Comparison of ENCODE assay signal across 24 mouse cellular contexts in genomic region chr13:41601056-41601455, GRCm38 (mm10). TPM values are rescaled to one million over a fixed set of nuclear protein-coding genes. Genes with fewer than 3 reads are reported as not detected.
A peak's percentile ranks its signal among the peaks of the same experiment; 100 is the strongest.
DNase-seq lines count a peak whose midpoint lies in the region; ATAC-seq and TF ChIP-seq lines count a peak whose summit lies in the region.
"Had no signal": no experiment of that assay in that cellular context is flagged by ENCODE, and none has a peak within 500 bp of the region (broad histone marks: within the 10 kb centered on the region; RNA-seq: fewer than 3 reads in every experiment).

No protein-coding gene starts in this region.

- peak overlapping the region; percentile 59; the same call in 1 of the 2 replicates for H3K27ac ChIP-seq in bone marrow, adult 2 months (ENCODE audit: control insufficient read depth, insufficient read depth, low read depth, low read length, poor library complexity)
- peak overlapping the region; percentile 78 for H3K27ac ChIP-seq in macrophage
- no peak overlapping the region for H3K27ac ChIP-seq in intestine, embryonic 15.5 days
- H3K27ac ChIP-seq: forebrain, embryonic 13.5 days; heart, adult 2 months; hindbrain, embryonic 14.5 days; layer of hippocampus, adult 2 months; limb, embryonic 13.5 days; liver, embryonic 13.5 days; lung, embryonic 15.5 days had no signal

- H3K9me3 ChIP-seq in intestine, embryonic 15.5 days, result no peaks in the 10 kb centered on the region
- H3K9me3 ChIP-seq: forebrain, embryonic 13.5 days; heart, embryonic 12.5 days; limb, embryonic 13.5 days; liver, embryonic 13.5 days; lung, embryonic 15.5 days had no signal

- no peaks in the 10 kb centered on the region for H3K79me2 ChIP-seq in macrophage (ENCODE audit: inconsistent target)

- 27% methylated on average over 3 of the region's 3 CpGs for WGBS in bone marrow, adult 2 months
- WGBS in macrophage (ENCODE audit: missing documents), result 31% methylated on average over 3 of the region's 3 CpGs
- WGBS in intestine, embryonic 15.5 days, result 90% methylated on average over 3 of the region's 3 CpGs

- H3K9ac ChIP-seq in intestine, embryonic 15.5 days, result no peak overlapping the region
- H3K9ac ChIP-seq: forebrain, embryonic 13.5 days; heart, embryonic 12.5 days; hindbrain, embryonic 14.5 days; limb, embryonic 13.5 days; liver, embryonic 13.5 days; lung, embryonic 15.5 days had no signal

- peaks cover 2% of the 10 kb centered on the region; the same call in 1 of the 2 replicates for H3K4me1 ChIP-seq in bone marrow, adult 2 months (ENCODE audit: control insufficient read depth, insufficient read depth, low read length)
- H3K4me1 ChIP-seq in intestine, embryonic 15.5 days (replicated peaks), result no peaks in the 10 kb centered on the region
- H3K4me1 ChIP-seq: forebrain, embryonic 13.5 days had no signal

- H3K36me3 ChIP-seq in macrophage (ENCODE audit: inconsistent target), result no peaks in the 10 kb centered on the region
- H3K36me3 ChIP-seq in intestine, embryonic 15.5 days, result no peaks in the 10 kb centered on the region
- H3K36me3 ChIP-seq: heart, embryonic 12.5 days; limb, embryonic 13.5 days; liver, embryonic 13.5 days; lung, embryonic 15.5 days had no signal

- TF ChIP-seq CTCF in bone marrow, adult 2 months (IDR thresholded peaks at IDR 0.05; ENCODE audit: control insufficient read depth, insufficient read depth, low read length), result no peak

- no peak overlapping the region for H3K4me2 ChIP-seq in intestine, embryonic 15.5 days (replicated peaks)
- H3K4me2 ChIP-seq: forebrain, embryonic 13.5 days; heart, embryonic 12.5 days; hindbrain, embryonic 14.5 days; limb, embryonic 13.5 days; liver, embryonic 13.5 days; lung, embryonic 15.5 days had no signal

- no peak overlapping the region for H3K4me3 ChIP-seq in bone marrow, adult 2 months (replicated peaks; ENCODE audit: control insufficient read depth, low read depth, low read length)
- no peak overlapping the region for H3K4me3 ChIP-seq in macrophage (ENCODE audit: inconsistent target)
- H3K4me3 ChIP-seq in intestine, embryonic 15.5 days (replicated peaks), result no peak overlapping the region
- H3K4me3 ChIP-seq: forebrain, embryonic 13.5 days; heart, adult 2 months; heart, embryonic 12.5 days; layer of hippocampus, adult 2 months; limb, embryonic 13.5 days; liver, embryonic 13.5 days; lung, embryonic 15.5 days had no signal

- DNase-seq in lung, postnatal 36 days, result peak; percentile 38
- DNase-seq in lung, adult 18-20 months, result no peak
- peak; percentile 48 to 53 for DNase-seq in B cell, adult 2 months
- DNase-seq in frontal cortex, adult 2 months (ENCODE audit: extremely low spot score in 1 of 2, low spot score in 1 of 2), result no peak
- DNase-seq: adrenal gland, postnatal 14 days; cerebellum, adult 8-10 months; cerebellum, postnatal 25 days; gastrocnemius, postnatal 25 days; heart, adult 2 months; kidney, adult 2 months; kidney, postnatal 36 days; liver, embryonic 13.5 days; midbrain, embryonic 14.5 days; thymus, postnatal 14 days had no signal

- no peak for TF ChIP-seq POLR2A in bone marrow, adult 2 months (IDR thresholded peaks at IDR 0.05; ENCODE audit: borderline replicate concordance, control insufficient read depth, low read depth, low read length)

- no peaks in the 10 kb centered on the region for H3K27me3 ChIP-seq in intestine, embryonic 15.5 days (replicated peaks)
- H3K27me3 ChIP-seq: forebrain, embryonic 13.5 days; heart, embryonic 12.5 days; limb, embryonic 13.5 days; liver, embryonic 13.5 days; lung, embryonic 15.5 days had no signal

- no peak for ATAC-seq in intestine, embryonic 15.5 days
- ATAC-seq: forebrain, embryonic 13.5 days; Patski had no signal

RNA-seq across cellular contexts. Expression of gene Tmem170b, which starts 4.7 kb away (rescaled TPM):
- 3.2 and 7.1 TPM in 2 replicates for polyA plus RNA-seq in bone marrow, adult 2 months (2011; ENCODE audit: insufficient read depth, insufficient read length, low replicate concordance, missing spikeins)
- 10 to 100 TPM in 22 of 26 experiments, 1 to 10 TPM in 4; 4.7 to 55.0 (median 31.1) TPM for total RNA-seq in macrophage (2018; cell fraction: chromatin; rRNA removed)
- total RNA-seq in macrophage (2018; cell fraction: cytosol; rRNA removed), result 10 to 100 TPM; 19.7 to 37.9 (median 32.2) TPM
- 10 to 100 TPM; 16.1 to 78.5 (median 48.6) TPM for total RNA-seq in macrophage (2018; cell fraction: nucleus; rRNA removed)
- 11.1 to 15.2 TPM (median 13.8 TPM) in 3 replicates for polyA plus RNA-seq in macrophage (2018)
- polyA plus RNA-seq in intestine, embryonic 15.5 days (2015; fragmentation: Nextera tagmentation; extraction: Ambion mirVana), result 11.0 and 11.2 TPM in 2 replicates
- 23.7 and 23.8 TPM in 2 replicates for polyA plus RNA-seq in frontal cortex, adult 2 months (2012; rRNA removed)

Comparison
In these comparisons a context has a peak if more than half of its experiments do, and no peak if none do; other contexts are left out.
1. DNase-seq: peak in lung, postnatal 36 days (single experiment) and B cell, adult 2 months (2 of 2); none in lung, adult 18-20 months (0 of 2) and frontal cortex, adult 2 months (0 of 2).